Mouse (Mus musculus) kidney, postnatal 0 days (tissue): ENCODE measurements around the gene Plb1. TPM values are rescaled to one million over a fixed set of nuclear protein-coding genes. Genes with fewer than 3 reads are reported as not detected.

Source experiments
- ATAC-seq: fragments of 200-750 bp; cut with Nextera tagmentation; replicated peaks from 2 replicates; pipeline ENCODE4 v1.8.0; 2017; ENCODE audit warnings: low read depth, moderate number of reproducible peaks, moderate TSS enrichment, moderate library complexity; ENCODE audit not compliant: low FRiP score
- DNase-seq: peaks from one replicate; pipeline ENCODE4 v3.0.0-alpha.2; 2016; ENCODE audit warnings: low spot score
- H3K27ac ChIP-seq: fragments of 300-500 bp; sonication (generic); 2 replicates; pipeline ENCODE4 v1.5.1; 2014; ENCODE audit warnings: mild to moderate bottlenecking
- H3K27me3 ChIP-seq: fragments of 300-500 bp; sonication (generic); 2 replicates; pipeline ENCODE4 v1.6.1; 2014; ENCODE audit warnings: low read length, mixed read lengths; ENCODE audit not compliant: insufficient read depth
- H3K36me3 ChIP-seq: fragments of 300-500 bp; sonication (generic); 2 replicates; pipeline ENCODE4 v1.6.1; 2014; ENCODE audit warnings: low read length, mixed read lengths; ENCODE audit not compliant: insufficient read depth
- H3K4me1 ChIP-seq: fragments of 300-500 bp; sonication (generic); replicated peaks from 2 replicates; pipeline ENCODE4 v1.6.1; 2014; ENCODE audit warnings: antibody characterized with exemption, low read length, mixed read lengths; ENCODE audit not compliant: insufficient read depth
- H3K4me2 ChIP-seq: fragments of 300-500 bp; sonication (generic); 2 replicates; pipeline ENCODE4 v1.6.1; 2014; ENCODE audit warnings: mild to moderate bottlenecking, low read length, moderate library complexity, mixed read lengths
- H3K4me3 ChIP-seq: fragments of 300-500 bp; sonication (generic); replicated peaks from 2 replicates; pipeline ENCODE4 v1.5.1; 2014; ENCODE audit warnings: low read depth, low read length
- H3K9ac ChIP-seq: fragments of 300-500 bp; sonication (generic); 2 replicates; pipeline ENCODE4 v1.6.1; 2014; ENCODE audit warnings: low read depth, low read length
- H3K9me3 ChIP-seq: fragments of 300-500 bp; sonication (generic); replicated peaks from 2 replicates; pipeline ENCODE4 v1.6.1; 2016; ENCODE audit warnings: low read length, inconsistent platforms, mixed read lengths
- CTCF ChIP-seq: IDR thresholded peaks from 2 replicates; pipeline ENCODE4 v1.5.1; 2016; ENCODE audit warnings: antibody characterized with exemption, low read depth, mild to moderate bottlenecking, moderate library complexity
- WGBS: fragments of 180-500 bp; shearing (Covaris S2); extraction: QIAGEN DNeasy Blood & Tissue Kit; methylation state at CpG from one replicate; pipeline ENCODE4 v1.1.7; 2014; 5-methylcytosine and 5-hydroxymethylcytosine counted together
- polyA plus RNA-seq: library from polyadenylated mRNA; unstranded; fragments of >200 nt; fragmentation: Nextera tagmentation; extraction: Ambion mirVana; gene quantifications from 2 replicates; pipeline ENCODE4 v1.2.1, GENCODE M21; 2015

The Plb1 gene
- polyA plus RNA-seq, result 0.33 and 0.36 TPM in 2 replicates

DNA sequence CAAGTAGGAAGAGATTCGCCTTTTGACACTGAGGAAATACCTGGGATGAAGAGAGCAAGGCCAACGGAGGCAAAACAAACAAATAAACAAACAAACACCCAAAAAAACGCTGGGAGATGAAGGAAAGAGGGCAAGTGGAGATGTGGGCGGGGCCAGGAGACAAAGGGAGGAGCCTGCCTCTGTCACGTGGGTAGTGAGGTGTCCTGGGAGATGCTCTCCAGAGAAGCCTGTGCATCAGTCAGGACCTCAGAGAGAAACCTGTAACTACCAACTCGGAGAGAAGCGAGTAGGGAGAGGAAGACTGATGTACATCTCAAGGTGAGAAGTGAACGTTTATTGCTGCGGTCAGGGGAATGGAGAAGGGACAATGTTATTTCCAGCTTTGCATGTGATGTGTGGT, at the start of gene Plb1:
TSS of gene Plb1 (plus strand) at position 235 of the 400 bp plus-strand sequence.
- no peak within 1 kb of the TSS for H3K4me2 ChIP-seq
- no peaks in the 10 kb centered on the region for H3K9me3 ChIP-seq
- H3K27ac ChIP-seq, result no peak within 1 kb of the TSS
- no peaks in the 10 kb centered on the region for H3K36me3 ChIP-seq
- no peaks in the 10 kb centered on the region for H3K27me3 ChIP-seq
- 79% methylated on average over 9 of the region's 9 CpGs for WGBS
- H3K4me1 ChIP-seq, result no peaks in the 10 kb centered on the region
- H3K9ac ChIP-seq, result no peak within 1 kb of the TSS
- no peak for DNase-seq
- ATAC-seq, result no peak
- no peak for TF ChIP-seq CTCF
- no peak within 1 kb of the TSS for H3K4me3 ChIP-seq

GRCm38 (mm10) chr5:32182885-32183629, 49.5 kb upstream of the Plb1 start:
- no peak for ATAC-seq
- TF ChIP-seq CTCF, result no peak
- Histone ChIP-seq H3K4me2 (no peak overlapping the region), H3K27me3 (no peaks in the 10 kb centered on the region), H3K9ac (no peak overlapping the region), H3K27ac (no peak overlapping the region), H3K36me3 (no peaks in the 10 kb centered on the region), H3K4me1 (no peaks in the 10 kb centered on the region; the same call in 1 of the 2 replicates), H3K4me3 (no peak overlapping the region), H3K9me3 (no peaks in the 10 kb centered on the region)
- WGBS, result 62% methylated on average over 4 of the region's 4 CpGs
- no peak for DNase-seq

DNA sequence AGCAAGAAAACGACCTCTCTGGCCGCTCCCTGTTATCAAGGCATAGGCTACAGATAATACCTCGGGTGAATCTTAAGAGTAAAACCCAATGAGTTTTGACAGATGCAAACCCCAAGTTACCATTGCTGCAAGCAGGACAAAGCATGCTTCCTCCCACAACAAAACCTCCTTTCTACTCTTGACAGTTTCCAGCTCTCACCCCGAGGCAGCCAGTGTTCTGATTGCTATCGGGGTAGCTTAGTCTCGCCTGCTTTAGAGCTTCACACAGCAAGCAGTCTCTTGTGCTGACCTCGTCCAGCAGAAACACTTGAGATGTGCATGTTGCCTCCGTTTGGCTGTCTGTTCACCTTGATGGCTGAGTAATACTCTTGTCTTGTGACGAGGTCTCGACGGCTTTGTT, 44.8 kb upstream of the Plb1 start:
- no peak overlapping the region for H3K4me3 ChIP-seq
- H3K4me2 ChIP-seq, result no peak overlapping the region
- H3K27me3 ChIP-seq, result no peaks in the 10 kb centered on the region
- H3K27ac ChIP-seq, result no peak overlapping the region
- WGBS, result 44% methylated on average over 11 of the region's 11 CpGs
- ATAC-seq (no peak), DNase-seq (no peak)
- no peaks in the 10 kb centered on the region for H3K9me3 ChIP-seq
- no peak overlapping the region for H3K9ac ChIP-seq
- H3K4me1 ChIP-seq, result no peaks in the 10 kb centered on the region; the same call in 1 of the 2 replicates
- no peak for TF ChIP-seq CTCF
- H3K36me3 ChIP-seq, result no peaks in the 10 kb centered on the region

DNA sequence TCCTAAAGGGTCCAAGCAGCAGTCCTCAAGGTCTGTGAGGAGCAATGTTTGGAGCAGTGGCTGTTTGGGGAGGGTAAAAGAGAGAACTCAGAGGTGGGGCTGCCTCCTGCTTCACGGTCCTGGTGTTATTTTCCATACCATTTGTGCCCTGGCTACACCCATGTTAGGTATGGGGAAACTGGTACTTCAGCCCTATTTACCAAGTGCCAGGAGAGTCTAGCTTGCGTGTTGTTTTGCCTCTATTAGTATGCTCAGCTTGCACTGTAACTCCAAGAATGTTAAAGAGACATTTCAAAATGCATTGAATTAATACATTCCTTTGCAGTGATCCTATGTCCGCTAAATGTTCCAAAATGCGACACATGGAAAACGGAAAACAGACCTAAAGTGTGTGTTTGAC, 41.2 kb upstream of the Plb1 start:
- no peak for TF ChIP-seq CTCF
- no peak overlapping the region for H3K27ac ChIP-seq
- no peak for DNase-seq
- no peaks in the 10 kb centered on the region for H3K9me3 ChIP-seq
- no peak overlapping the region for H3K9ac ChIP-seq
- no peaks in the 10 kb centered on the region for H3K27me3 ChIP-seq
- WGBS, result 74% methylated on average over 5 of the region's 5 CpGs
- no peak overlapping the region for H3K4me3 ChIP-seq
- no peaks in the 10 kb centered on the region for H3K36me3 ChIP-seq
- H3K4me1 ChIP-seq, result 0 out of 2 replicates have a peak, but pooled peaks cover 3% of the 10 kb centered on the region
- ATAC-seq, result no peak
- H3K4me2 ChIP-seq, result no peak overlapping the region

GRCm38 (mm10) chr5:32192016-32192845, 40.3 kb upstream of the Plb1 start:
- Histone ChIP-seq H3K36me3 (no peaks in the 10 kb centered on the region), H3K4me1 (0 out of 2 replicates have a peak, but pooled peaks cover 3% of the 10 kb centered on the region), H3K4me3 (no peak overlapping the region), H3K27ac (no peak overlapping the region), H3K9me3 (no peaks in the 10 kb centered on the region), H3K9ac (no peak overlapping the region), H3K4me2 (no peak overlapping the region), H3K27me3 (no peaks in the 10 kb centered on the region)
- DNase-seq, result no peak
- WGBS, result 77% methylated on average over 16 of the region's 16 CpGs
- TF ChIP-seq CTCF, result no peak
- peak; percentile 62; the same call in 1 of the 2 replicates for ATAC-seq

DNA sequence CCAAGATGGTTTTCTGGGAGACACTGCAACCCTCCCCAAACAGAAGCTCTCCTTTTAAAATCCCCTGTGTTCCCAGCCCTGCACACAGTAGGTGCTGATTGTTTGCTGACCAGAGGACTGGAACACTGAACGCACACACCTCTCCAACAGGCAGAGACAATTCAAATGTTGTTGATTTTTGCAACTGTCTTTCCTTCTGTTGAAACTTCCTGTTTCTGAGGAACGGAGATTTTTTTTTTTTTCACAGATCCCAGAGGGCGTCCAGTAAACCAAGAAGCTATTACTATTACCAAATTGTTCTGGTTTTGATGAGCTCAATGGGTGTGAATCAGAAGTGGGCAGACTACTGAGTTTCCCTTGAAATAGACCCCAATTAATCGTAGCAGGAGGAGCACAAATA, 38.3 kb upstream of the Plb1 start:
- ATAC-seq (no peak), DNase-seq (no peak)
- Histone ChIP-seq H3K27me3 (no peaks in the 10 kb centered on the region), H3K4me1 (0 out of 2 replicates have a peak, but pooled peaks cover 3% of the 10 kb centered on the region), H3K4me2 (no peak overlapping the region), H3K27ac (no peak overlapping the region), H3K36me3 (no peaks in the 10 kb centered on the region), H3K9ac (no peak overlapping the region), H3K9me3 (no peaks in the 10 kb centered on the region), H3K4me3 (no peak overlapping the region)
- 67% methylated on average over 4 of the region's 4 CpGs for WGBS
- no peak for TF ChIP-seq CTCF
